Mouse (Mus musculus): ENCODE data around the gene a. TPM values are rescaled to one million over a fixed set of nuclear protein-coding genes. Genes with fewer than 3 reads are reported as not detected.

The a gene
- polyA plus RNA-seq, 1 experiment from 2014 or later = not detected

- Histone ChIP-seq H3K27ac (ENCODE audit: low read length) (no peak overlapping the region), H3K4me1 (replicated peaks; ENCODE audit: control insufficient read depth, insufficient read depth, low read length) (peaks cover 10% of the 10 kb centered on the region), H3K4me3 (ENCODE audit: low read length) (no peak overlapping the region), H3K36me3 (ENCODE audit: control insufficient read depth, insufficient read depth, low read length) (no peaks in the 10 kb centered on the region), H3K4me2 (ENCODE audit: low read depth, low read length) (no peak overlapping the region), H3K27me3 (ENCODE audit: control insufficient read depth, insufficient read depth, low read depth, low read length) (no peaks in the 10 kb centered on the region), H3K9me3 (ENCODE audit: control insufficient read depth, low read length) (no peaks in the 10 kb centered on the region), H3K9ac (ENCODE audit: low read length) (no peak overlapping the region)
- no peak for ATAC-seq (ENCODE audit: low read depth)
- 48% methylated on average over 1 of the region's 1 CpGs for WGBS
Measured at GRCm38 (mm10) chr2:154818599-154818998, 27.4 kb downstream of the a start.

- Histone ChIP-seq H3K9ac (ENCODE audit: low read length) (no peak overlapping the region), H3K36me3 (ENCODE audit: control insufficient read depth, insufficient read depth, low read length) (no peaks in the 10 kb centered on the region), H3K27me3 (ENCODE audit: control insufficient read depth, insufficient read depth, low read depth, low read length) (no peaks in the 10 kb centered on the region), H3K9me3 (ENCODE audit: control insufficient read depth, low read length) (no peaks in the 10 kb centered on the region), H3K4me3 (ENCODE audit: low read length) (no peak overlapping the region), H3K27ac (ENCODE audit: low read length) (no peak overlapping the region; the same call in 1 of the 2 replicates), H3K4me2 (ENCODE audit: low read depth, low read length) (no peak overlapping the region), H3K4me1 (replicated peaks; ENCODE audit: control insufficient read depth, insufficient read depth, low read length) (peaks cover 10% of the 10 kb centered on the region)
- no peak for ATAC-seq (ENCODE audit: low read depth)
- 66% methylated on average over 1 of the region's 1 CpGs for WGBS
Measured at GRCm38 (mm10) chr2:154820346-154820745, 29.1 kb downstream of the a start.

GRCm38 (mm10) chr2:154826054-154826538 is 34.9 kb downstream of the a start:
- Histone ChIP-seq H3K9me3 (ENCODE audit: control insufficient read depth, low read length) (no peaks in the 10 kb centered on the region), H3K27me3 (ENCODE audit: control insufficient read depth, insufficient read depth, low read depth, low read length) (no peaks in the 10 kb centered on the region), H3K4me3 (ENCODE audit: low read length) (no peak overlapping the region), H3K4me2 (ENCODE audit: low read depth, low read length) (no peak overlapping the region), H3K36me3 (ENCODE audit: control insufficient read depth, insufficient read depth, low read length) (no peaks in the 10 kb centered on the region), H3K27ac (ENCODE audit: low read length) (no peak overlapping the region), H3K4me1 (replicated peaks; ENCODE audit: control insufficient read depth, insufficient read depth, low read length) (no peaks in the 10 kb centered on the region; the same call in 1 of the 2 replicates), H3K9ac (ENCODE audit: low read length) (no peak overlapping the region)
- WGBS = 84% methylated on average over 1 of the region's 1 CpGs
- ATAC-seq (ENCODE audit: low read depth) = no peak

GRCm38 (mm10) chr2:154827521-154827920 is 36.3 kb downstream of the a start:
- Histone ChIP-seq H3K9me3 (ENCODE audit: control insufficient read depth, low read length) (no peaks in the 10 kb centered on the region), H3K27ac (ENCODE audit: low read length) (no peak overlapping the region), H3K27me3 (ENCODE audit: control insufficient read depth, insufficient read depth, low read depth, low read length) (no peaks in the 10 kb centered on the region), H3K9ac (ENCODE audit: low read length) (no peak overlapping the region), H3K4me2 (ENCODE audit: low read depth, low read length) (no peak overlapping the region), H3K4me3 (ENCODE audit: low read length) (no peak overlapping the region), H3K36me3 (ENCODE audit: control insufficient read depth, insufficient read depth, low read length) (no peaks in the 10 kb centered on the region), H3K4me1 (replicated peaks; ENCODE audit: control insufficient read depth, insufficient read depth, low read length) (no peaks in the 10 kb centered on the region)
- no peak for ATAC-seq (ENCODE audit: low read depth)
- 61% methylated on average over 4 of the region's 4 CpGs for WGBS

GRCm38 (mm10) chr2:154832471-154832870 is 41.3 kb downstream of the a start:
- H3K27ac ChIP-seq (ENCODE audit: low read length) = no peak overlapping the region
- no peaks in the 10 kb centered on the region for H3K27me3 ChIP-seq (ENCODE audit: control insufficient read depth, insufficient read depth, low read depth, low read length)
- WGBS = 44% methylated on average over 4 of the region's 4 CpGs
- no peak overlapping the region for H3K9ac ChIP-seq (ENCODE audit: low read length)
- no peak for ATAC-seq (ENCODE audit: low read depth)
- H3K36me3 ChIP-seq (ENCODE audit: control insufficient read depth, insufficient read depth, low read length) = no peaks in the 10 kb centered on the region
- no peak overlapping the region for H3K4me3 ChIP-seq (ENCODE audit: low read length)
- peaks cover 3% of the 10 kb centered on the region; the same call in 1 of the 2 replicates for H3K4me1 ChIP-seq (replicated peaks; ENCODE audit: control insufficient read depth, insufficient read depth, low read length)
- no peaks in the 10 kb centered on the region for H3K9me3 ChIP-seq (ENCODE audit: control insufficient read depth, low read length)
- H3K4me2 ChIP-seq (ENCODE audit: low read depth, low read length) = no peak overlapping the region

- ATAC-seq (ENCODE audit: low read depth) = no peak
- Histone ChIP-seq H3K27ac (ENCODE audit: low read length) (no peak overlapping the region), H3K9me3 (ENCODE audit: control insufficient read depth, low read length) (no peaks in the 10 kb centered on the region), H3K4me2 (ENCODE audit: low read depth, low read length) (no peak overlapping the region), H3K4me3 (ENCODE audit: low read length) (no peak overlapping the region), H3K36me3 (ENCODE audit: control insufficient read depth, insufficient read depth, low read length) (no peaks in the 10 kb centered on the region), H3K27me3 (ENCODE audit: control insufficient read depth, insufficient read depth, low read depth, low read length) (no peaks in the 10 kb centered on the region), H3K9ac (ENCODE audit: low read length) (no peak overlapping the region), H3K4me1 (replicated peaks; ENCODE audit: control insufficient read depth, insufficient read depth, low read length) (peaks cover 3% of the 10 kb centered on the region; the same call in 1 of the 2 replicates)
- 93% methylated on average over 6 of the region's 6 CpGs for WGBS
Measured at GRCm38 (mm10) chr2:154834149-154834865, 43.1 kb downstream of the a start.

GRCm38 (mm10) chr2:154836537-154836936 is 45.3 kb downstream of the a start:
- H3K4me1 ChIP-seq (replicated peaks; ENCODE audit: control insufficient read depth, insufficient read depth, low read length) = peaks cover 3% of the 10 kb centered on the region; the same call in 1 of the 2 replicates
- H3K27me3 ChIP-seq (ENCODE audit: control insufficient read depth, insufficient read depth, low read depth, low read length) = no peaks in the 10 kb centered on the region
- H3K4me3 ChIP-seq (ENCODE audit: low read length) = no peak overlapping the region
- H3K36me3 ChIP-seq (ENCODE audit: control insufficient read depth, insufficient read depth, low read length) = peaks cover 2% of the 10 kb centered on the region; the same call in 1 of the 2 replicates
- WGBS = 75% methylated on average over 2 of the region's 2 CpGs
- H3K27ac ChIP-seq (ENCODE audit: low read length) = no peak overlapping the region
- no peak for ATAC-seq (ENCODE audit: low read depth)
- no peaks in the 10 kb centered on the region; the same call in 1 of the 2 replicates for H3K9me3 ChIP-seq (ENCODE audit: control insufficient read depth, low read length)
- no peak overlapping the region for H3K4me2 ChIP-seq (ENCODE audit: low read depth, low read length)
- H3K9ac ChIP-seq (ENCODE audit: low read length) = no peak overlapping the region

- Histone ChIP-seq H3K27me3 (ENCODE audit: control insufficient read depth, insufficient read depth, low read depth, low read length) (no peaks in the 10 kb centered on the region), H3K36me3 (ENCODE audit: control insufficient read depth, insufficient read depth, low read length) (peaks cover 7% of the 10 kb centered on the region), H3K27ac (ENCODE audit: low read length) (no peak overlapping the region), H3K9ac (ENCODE audit: low read length) (no peak overlapping the region), H3K4me2 (ENCODE audit: low read depth, low read length) (no peak overlapping the region), H3K4me1 (replicated peaks; ENCODE audit: control insufficient read depth, insufficient read depth, low read length) (peaks cover 2% of the 10 kb centered on the region; the same call in 1 of the 2 replicates), H3K9me3 (ENCODE audit: control insufficient read depth, low read length) (no peaks in the 10 kb centered on the region), H3K4me3 (ENCODE audit: low read length) (no peak overlapping the region)
- ATAC-seq (ENCODE audit: low read depth) = no peak
Measured at GRCm38 (mm10) chr2:154848086-154848485, 56.9 kb downstream of the a start.

GRCm38 (mm10) chr2:154855383-154855782 is 64.2 kb downstream of the a start:
- Histone ChIP-seq H3K27me3 (ENCODE audit: control insufficient read depth, insufficient read depth, low read depth, low read length) (no peaks in the 10 kb centered on the region), H3K9ac (ENCODE audit: low read length) (no peak overlapping the region), H3K36me3 (ENCODE audit: control insufficient read depth, insufficient read depth, low read length) (peaks cover 10% of the 10 kb centered on the region; the same call in 1 of the 2 replicates), H3K4me3 (ENCODE audit: low read length) (no peak overlapping the region), H3K9me3 (ENCODE audit: control insufficient read depth, low read length) (no peaks in the 10 kb centered on the region), H3K27ac (ENCODE audit: low read length) (no peak overlapping the region), H3K4me1 (replicated peaks; ENCODE audit: control insufficient read depth, insufficient read depth, low read length) (peaks cover 2% of the 10 kb centered on the region; the same call in 1 of the 2 replicates), H3K4me2 (ENCODE audit: low read depth, low read length) (no peak overlapping the region)
- ATAC-seq (ENCODE audit: low read depth) = no peak
- WGBS = 63% methylated on average over 1 of the region's 1 CpGs
